Mouse (Mus musculus): Measurements from ENCODE around the gene Hist2h4. TPM values are rescaled to one million over a fixed set of nuclear protein-coding genes. Genes with fewer than 3 reads are reported as not detected.
"Not testable (repeated sequence)": the region's sequence is repeated elsewhere in the genome, so short reads cannot be mapped to it uniquely, and the experiment has no call there.

Gene Hist2h4
- polyA plus RNA-seq, 1 experiment from 2014 or later: 26.5 TPM

GRCm38 (mm10) chr3:96243921-96244572 lies 19.1 kb downstream of the Hist2h4 start:
- H3K36me3 ChIP-seq: no peaks in the 10 kb centered on the region
- H3K9me3 ChIP-seq: no peaks in the 10 kb centered on the region
- peak overlapping the region; percentile 99 for H3K27ac ChIP-seq
- H3K4me2 ChIP-seq: peak overlapping the region; percentile 58
- H3K4me3 ChIP-seq (replicated peaks): peak overlapping the region; percentile 47; the same call in 1 of the 2 replicates
- H3K9ac ChIP-seq (replicated peaks): peak overlapping the region; percentile 74; the same call in 1 of the 2 replicates
- 80% methylated on average over 7 of the region's 7 CpGs for WGBS
- H3K27me3 ChIP-seq: no peaks in the 10 kb centered on the region
- no peak for ATAC-seq (ENCODE audit: insufficient number of reproducible peaks, insufficient read depth, low FRiP score, low TSS enrichment, low read depth)
- peaks cover 37% of the 10 kb centered on the region for H3K4me1 ChIP-seq (replicated peaks)

- Histone ChIP-seq H3K9me3 (no peaks in the 10 kb centered on the region), H3K4me2 (peak overlapping the region; percentile 44), H3K9ac (replicated peaks) (peak overlapping the region; percentile 37; the same call in 1 of the 2 replicates), H3K27ac (peak overlapping the region; percentile 91), H3K36me3 (no peaks in the 10 kb centered on the region), H3K4me3 (replicated peaks) (peak overlapping the region; percentile 21; the same call in 1 of the 2 replicates), H3K4me1 (replicated peaks) (peaks cover 43% of the 10 kb centered on the region), H3K27me3 (no peaks in the 10 kb centered on the region)
- ATAC-seq (ENCODE audit: insufficient number of reproducible peaks, insufficient read depth, low FRiP score, low TSS enrichment, low read depth): no peak
- 81% methylated on average over 9 of the region's 9 CpGs for WGBS
Observed at GRCm38 (mm10) chr3:96240799-96241197, 22.3 kb downstream of the Hist2h4 start.

DNA sequence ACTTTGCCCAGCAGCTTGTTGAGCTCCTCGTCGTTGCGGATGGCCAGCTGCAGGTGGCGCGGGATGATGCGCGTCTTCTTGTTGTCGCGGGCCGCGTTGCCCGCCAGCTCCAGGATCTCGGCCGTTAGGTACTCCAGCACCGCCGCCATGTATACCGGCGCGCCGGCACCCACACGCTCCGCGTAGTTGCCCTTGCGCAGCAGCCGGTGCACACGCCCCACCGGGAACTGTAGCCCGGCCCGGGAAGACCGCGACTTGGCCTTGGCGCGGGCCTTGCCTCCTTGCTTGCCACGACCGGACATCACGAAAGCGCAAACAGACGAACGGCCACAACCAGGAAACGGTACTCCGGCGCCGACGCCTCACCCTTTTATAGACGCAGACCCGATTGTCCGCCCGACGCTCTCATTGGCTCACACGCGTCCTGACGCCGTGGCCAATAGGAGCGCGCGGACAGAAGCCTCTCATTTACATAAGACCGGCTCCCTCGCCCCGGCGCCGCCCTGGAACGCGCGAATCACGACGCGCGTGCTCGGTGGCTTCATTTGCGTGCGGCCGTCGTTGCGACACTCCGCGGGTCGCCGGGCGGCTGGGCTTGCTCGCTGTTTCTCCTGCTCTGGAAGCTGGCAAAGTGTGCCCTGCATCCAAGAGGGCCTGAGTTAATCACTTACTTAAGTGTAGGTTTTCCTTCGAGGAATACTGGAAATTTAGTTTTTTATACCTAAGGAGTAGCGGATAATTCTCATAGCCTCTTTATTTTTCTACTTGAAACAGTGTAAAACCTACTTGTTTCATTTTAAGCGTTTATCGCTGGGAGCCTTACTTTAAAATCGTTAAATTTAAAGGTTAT lies 22.9 kb downstream of the Hist2h4 start, which contains the start of gene Hist2h2aa2:
Hist2h2aa2 (minus strand) TSS at position 328 of the 850 bp plus-strand sequence.
- peak within 1 kb of the TSS; percentile 33 for H3K4me3 ChIP-seq (replicated peaks)
- 4% methylated on average over 43 of the region's 85 CpGs for WGBS
- peak; percentile 85 for ATAC-seq (ENCODE audit: insufficient number of reproducible peaks, insufficient read depth, low FRiP score, low TSS enrichment, low read depth)
- not testable (repeated sequence) for H3K9me3 ChIP-seq, H3K36me3 ChIP-seq, H3K27me3 ChIP-seq
- H3K27ac ChIP-seq: peak within 1 kb of the TSS; percentile 91
- H3K4me2 ChIP-seq: peak within 1 kb of the TSS; percentile 44
- peak within 1 kb of the TSS; percentile 44; the same call in 1 of the 2 replicates for H3K9ac ChIP-seq (replicated peaks)
- peaks cover 43% of the 10 kb centered on the region for H3K4me1 ChIP-seq (replicated peaks)

DNA sequence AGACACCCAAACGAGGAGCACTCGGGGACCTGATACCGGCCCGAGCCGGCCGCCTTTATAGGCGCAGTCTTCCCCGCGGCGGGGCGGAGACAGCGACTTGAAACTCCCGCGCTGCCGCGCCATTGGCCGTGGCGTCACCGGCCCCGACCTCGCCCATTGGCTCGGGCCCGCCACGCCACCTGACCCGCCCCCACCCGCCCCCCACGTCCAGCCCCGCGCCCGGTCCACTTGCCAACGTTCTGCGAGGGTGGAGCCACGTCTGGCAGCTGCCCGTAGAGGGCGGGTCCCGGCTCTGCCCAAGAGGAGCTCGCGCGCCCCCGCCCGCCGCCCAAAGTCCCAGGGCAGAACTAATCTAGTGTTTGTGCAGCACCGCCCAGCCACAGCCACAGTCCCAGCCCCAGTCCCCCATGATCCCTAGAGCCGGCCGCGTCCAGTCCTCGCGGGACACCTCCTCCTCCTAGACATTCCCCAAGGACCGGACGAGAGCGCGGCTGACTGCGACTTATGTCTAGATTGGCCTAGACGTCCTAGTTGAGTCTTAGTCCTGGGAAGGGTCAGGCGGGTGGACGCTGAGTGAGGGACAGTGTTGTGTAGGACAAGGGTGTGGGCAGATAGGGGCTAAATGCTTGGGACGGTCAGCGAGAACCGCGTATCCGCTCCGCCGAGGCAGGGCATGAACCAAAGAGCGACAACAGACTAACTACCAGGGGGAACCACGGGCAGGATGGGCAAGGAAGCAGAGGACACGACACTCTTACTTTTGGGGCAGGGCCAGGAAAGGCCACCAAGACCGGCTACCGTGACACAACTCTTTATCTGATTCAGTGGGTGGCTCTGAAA lies 23.9 kb downstream of the Hist2h4 start, which contains the start of gene Hist2h3c2:
Hist2h3c2 (minus strand) TSS at position 174 of the 840 bp plus-strand sequence.
- Histone ChIP-seq H3K27ac (peak within 1 kb of the TSS; percentile 86), H3K4me3 (replicated peaks) (peak within 1 kb of the TSS; percentile 41), H3K9ac (replicated peaks) (peak within 1 kb of the TSS; percentile 66), H3K4me1 (replicated peaks) (peaks cover 38% of the 10 kb centered on the region), H3K4me2 (peak within 1 kb of the TSS; percentile 56)
- H3K36me3 ChIP-seq, H3K27me3 ChIP-seq, H3K9me3 ChIP-seq: not testable (repeated sequence)
- peak; percentile 92 for ATAC-seq (ENCODE audit: insufficient number of reproducible peaks, insufficient read depth, low FRiP score, low TSS enrichment, low read depth)
- WGBS: 0% methylated on average over 18 of the region's 68 CpGs

GRCm38 (mm10) chr3:96237904-96238511 lies 25.1 kb downstream of the Hist2h4 start:
- peak overlapping the region; percentile 84 for H3K27ac ChIP-seq
- ATAC-seq (ENCODE audit: insufficient number of reproducible peaks, insufficient read depth, low FRiP score, low TSS enrichment, low read depth): no peak
- peak overlapping the region; percentile 56 for H3K4me2 ChIP-seq
- H3K4me3 ChIP-seq (replicated peaks): peak overlapping the region; percentile 41
- H3K36me3 ChIP-seq: no peaks in the 10 kb centered on the region
- H3K27me3 ChIP-seq: no peaks in the 10 kb centered on the region
- 2% methylated on average over 12 of the region's 12 CpGs for WGBS
- H3K9me3 ChIP-seq: no peaks in the 10 kb centered on the region
- peak overlapping the region; percentile 66 for H3K9ac ChIP-seq (replicated peaks)
- peaks cover 27% of the 10 kb centered on the region for H3K4me1 ChIP-seq (replicated peaks)

GRCm38 (mm10) chr3:96237335-96237903 lies 25.7 kb downstream of the Hist2h4 start:
- Histone ChIP-seq H3K4me1 (replicated peaks) (peaks cover 22% of the 10 kb centered on the region), H3K27me3 (no peaks in the 10 kb centered on the region), H3K9ac (replicated peaks) (peak overlapping the region; percentile 66), H3K9me3 (no peaks in the 10 kb centered on the region), H3K4me2 (peak overlapping the region; percentile 56), H3K27ac (peak overlapping the region; percentile 84), H3K36me3 (no peaks in the 10 kb centered on the region), H3K4me3 (replicated peaks) (peak overlapping the region; percentile 41)
- WGBS: 23% methylated on average over 7 of the region's 7 CpGs
- ATAC-seq (ENCODE audit: insufficient number of reproducible peaks, insufficient read depth, low FRiP score, low TSS enrichment, low read depth): no peak

DNA sequence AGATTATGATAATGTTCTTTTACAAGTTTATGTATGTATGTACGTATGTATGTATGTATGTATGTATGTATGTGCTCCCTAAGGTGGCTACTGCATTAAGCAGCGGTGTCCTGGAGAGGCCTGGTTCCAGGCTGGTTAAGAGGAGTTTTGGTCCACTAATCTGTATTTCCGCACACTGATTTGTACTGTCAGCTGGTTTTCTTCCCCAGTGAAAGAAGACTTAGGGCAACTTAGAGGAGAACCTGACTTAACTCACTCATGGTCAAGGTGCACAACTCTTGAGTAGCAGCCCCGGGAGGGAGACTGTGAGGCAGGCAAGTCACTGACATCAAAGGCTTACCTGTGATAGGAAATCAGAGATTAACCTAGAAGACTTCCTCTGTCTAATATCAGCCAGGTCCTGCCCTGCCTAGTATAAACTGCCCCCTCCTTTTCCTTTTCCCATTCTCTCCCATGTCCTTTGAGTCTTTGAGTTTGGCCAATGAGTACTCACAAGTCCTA lies 26.2 kb downstream of the Hist2h4 start:
- peaks cover 20% of the 10 kb centered on the region for H3K4me1 ChIP-seq (replicated peaks)
- H3K4me2 ChIP-seq: peak overlapping the region; percentile 56
- H3K36me3 ChIP-seq: no peaks in the 10 kb centered on the region
- H3K9me3 ChIP-seq: no peaks in the 10 kb centered on the region
- H3K9ac ChIP-seq (replicated peaks): peak overlapping the region; percentile 66
- no peaks in the 10 kb centered on the region for H3K27me3 ChIP-seq
- peak overlapping the region; percentile 84 for H3K27ac ChIP-seq
- 72% methylated on average over 4 of the region's 4 CpGs for WGBS
- no peak for ATAC-seq (ENCODE audit: insufficient number of reproducible peaks, insufficient read depth, low FRiP score, low TSS enrichment, low read depth)
- H3K4me3 ChIP-seq (replicated peaks): peak overlapping the region; percentile 41

- H3K9me3 ChIP-seq: no peaks in the 10 kb centered on the region
- no peak for ATAC-seq (ENCODE audit: insufficient number of reproducible peaks, insufficient read depth, low FRiP score, low TSS enrichment, low read depth)
- WGBS: 71% methylated on average over 3 of the region's 3 CpGs
- H3K9ac ChIP-seq (replicated peaks): no peak overlapping the region
- 0 out of 2 replicates have a peak overlapping the region, but pooled peaks have one; percentile 1 for H3K27ac ChIP-seq
- no peak overlapping the region for H3K4me3 ChIP-seq (replicated peaks)
- H3K4me1 ChIP-seq (replicated peaks): peaks cover 18% of the 10 kb centered on the region
- no peak overlapping the region for H3K4me2 ChIP-seq
- H3K27me3 ChIP-seq: no peaks in the 10 kb centered on the region
- no peaks in the 10 kb centered on the region for H3K36me3 ChIP-seq
Observed at GRCm38 (mm10) chr3:96235836-96236235, 27.3 kb downstream of the Hist2h4 start.

DNA sequence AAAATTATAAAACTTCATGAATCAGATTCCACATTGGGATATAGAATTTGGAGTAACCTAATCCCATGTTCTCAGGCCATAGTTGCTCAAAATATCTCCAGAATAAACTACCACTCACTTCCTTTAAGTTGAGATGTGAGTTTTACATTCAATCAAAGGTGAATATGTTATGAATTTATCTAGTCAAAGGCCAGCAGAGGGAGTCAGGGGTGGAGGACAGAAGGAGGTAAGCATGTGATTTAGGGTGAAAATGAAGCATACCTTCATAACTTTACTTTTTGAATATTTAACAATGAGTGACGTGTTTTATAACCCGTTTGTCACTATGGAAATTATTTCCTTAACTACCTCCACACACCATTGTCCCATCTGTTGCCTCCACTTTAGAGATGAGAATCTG lies 28.2 kb downstream of the Hist2h4 start:
- no peak for ATAC-seq (ENCODE audit: insufficient number of reproducible peaks, insufficient read depth, low FRiP score, low TSS enrichment, low read depth)
- Histone ChIP-seq H3K4me1 (replicated peaks) (peaks cover 16% of the 10 kb centered on the region), H3K9ac (replicated peaks) (no peak overlapping the region), H3K9me3 (no peaks in the 10 kb centered on the region), H3K4me2 (no peak overlapping the region), H3K36me3 (no peaks in the 10 kb centered on the region), H3K27ac (no peak overlapping the region), H3K4me3 (replicated peaks) (no peak overlapping the region), H3K27me3 (no peaks in the 10 kb centered on the region)
- WGBS: 82% methylated on average over 2 of the region's 2 CpGs

DNA sequence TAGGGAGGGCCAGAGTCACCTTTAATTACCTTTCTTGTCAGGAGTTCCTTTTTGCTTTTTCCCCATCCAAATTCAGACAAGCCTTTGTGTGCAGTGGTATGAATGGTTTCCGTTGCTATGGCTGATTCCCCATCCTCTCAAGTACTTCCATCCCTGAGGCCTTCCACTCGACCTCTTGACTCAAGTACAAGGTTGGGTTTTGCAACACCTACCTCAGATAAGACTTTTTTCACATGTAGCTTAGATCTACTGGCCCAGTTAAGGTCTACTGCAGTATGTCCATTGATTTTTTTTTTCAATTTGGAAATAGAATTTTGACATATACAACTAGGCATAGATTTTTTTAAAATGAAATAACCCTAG lies 31.4 kb downstream of the Hist2h4 start:
- 62% methylated on average over 2 of the region's 2 CpGs for WGBS
- Histone ChIP-seq H3K4me2 (no peak overlapping the region), H3K9me3 (no peaks in the 10 kb centered on the region), H3K4me3 (replicated peaks) (no peak overlapping the region), H3K4me1 (replicated peaks) (peaks cover 7% of the 10 kb centered on the region; the same call in 1 of the 2 replicates), H3K36me3 (no peaks in the 10 kb centered on the region), H3K27me3 (no peaks in the 10 kb centered on the region), H3K9ac (replicated peaks) (no peak overlapping the region), H3K27ac (no peak overlapping the region)
- no peak for ATAC-seq (ENCODE audit: insufficient number of reproducible peaks, insufficient read depth, low FRiP score, low TSS enrichment, low read depth)

Data from limb, embryonic 12.5 days (tissue).